Comparison of ENCODE assay signal across 8 mouse cellular contexts in the genomic region with DNA sequence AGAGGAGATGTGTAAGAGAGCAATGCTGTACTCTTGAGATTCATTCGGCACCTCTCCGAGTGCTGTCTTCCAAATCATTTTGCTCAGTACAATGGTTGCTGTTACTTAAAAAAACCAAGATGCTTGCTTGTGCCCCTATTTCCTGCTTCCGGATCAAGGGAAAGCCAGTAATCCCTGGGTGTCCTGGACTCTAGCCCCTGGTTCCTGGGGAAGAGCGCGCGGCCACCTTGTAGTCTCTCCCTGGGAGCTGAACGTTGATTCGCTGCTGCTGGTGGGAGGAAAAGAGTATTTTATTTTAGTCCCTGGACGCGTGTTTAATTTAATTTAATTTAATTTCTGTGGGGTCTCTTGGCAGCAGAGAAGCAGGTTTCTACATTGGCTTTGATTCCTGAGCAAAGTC. TPM values are rescaled to one million over a fixed set of nuclear protein-coding genes. Genes with fewer than 3 reads are reported as not detected.
A peak's percentile ranks its signal among the peaks of the same experiment; 100 is the strongest.
DNase-seq lines count a peak whose midpoint lies in the region; ATAC-seq lines count a peak whose summit lies in the region.

No protein-coding gene starts in this region.

- 0 out of 2 replicates have a peak overlapping the region, but pooled peaks have one; percentile 54 for H3K9ac ChIP-seq in heart, embryonic 15.5 days
- peak overlapping the region; percentile 47 for H3K9ac ChIP-seq in embryonic facial prominence, embryonic 14.5 days (ENCODE audit: low read depth, low read length)
- H3K9ac ChIP-seq in neural tube, embryonic 12.5 days, result no peak overlapping the region

- peak overlapping the region; percentile 77 for H3K4me2 ChIP-seq in heart, embryonic 15.5 days
- peak overlapping the region; percentile 75 for H3K4me2 ChIP-seq in embryonic facial prominence, embryonic 14.5 days (ENCODE audit: low read depth, low read length)
- H3K4me2 ChIP-seq in neural tube, embryonic 12.5 days (replicated peaks), result peak overlapping the region; percentile 65

- no peak overlapping the region for H3K27ac ChIP-seq in heart, embryonic 15.5 days
- no peak overlapping the region for H3K27ac ChIP-seq in embryonic facial prominence, embryonic 14.5 days (replicated peaks; ENCODE audit: low read depth, low read length)
- H3K27ac ChIP-seq in limb, embryonic 10.5 days, result peak overlapping the region; percentile 89
- no peak overlapping the region for H3K27ac ChIP-seq in neural tube, embryonic 12.5 days

- intact Hi-C loops in heart, postnatal 14 days (cut with DNase I), result loop anchor here (2.0 to 5.0 kb wide), 3 partner anchors 396 to 1034 kb away; a partner anchor contains a TSS

- H3K4me3 ChIP-seq in heart, embryonic 15.5 days, result peak overlapping the region; percentile 52
- peak overlapping the region; percentile 44 for H3K4me3 ChIP-seq in embryonic facial prominence, embryonic 14.5 days (ENCODE audit: low read depth, low read length)
- peak overlapping the region; percentile 64 for H3K4me3 ChIP-seq in limb, embryonic 10.5 days
- peak overlapping the region; percentile 38 for H3K4me3 ChIP-seq in neural tube, embryonic 12.5 days

- no peaks in the 10 kb centered on the region for H3K36me3 ChIP-seq in heart, embryonic 15.5 days
- H3K36me3 ChIP-seq in embryonic facial prominence, embryonic 14.5 days (ENCODE audit: control insufficient read depth, insufficient read depth, low read length), result no peaks in the 10 kb centered on the region
- no peaks in the 10 kb centered on the region for H3K36me3 ChIP-seq in limb, embryonic 10.5 days
- no peaks in the 10 kb centered on the region for H3K36me3 ChIP-seq in neural tube, embryonic 12.5 days

- 2% methylated on average over 10 of the region's 10 CpGs for WGBS in heart, embryonic 15.5 days
- 2% methylated on average over 10 of the region's 10 CpGs for WGBS in embryonic facial prominence, embryonic 14.5 days
- 5% methylated on average over 10 of the region's 10 CpGs for WGBS in limb, embryonic 10.5 days
- 1% methylated on average over 10 of the region's 10 CpGs for WGBS in neural tube, embryonic 12.5 days

- peaks cover 74% of the 10 kb centered on the region for H3K27me3 ChIP-seq in heart, embryonic 15.5 days
- H3K27me3 ChIP-seq in embryonic facial prominence, embryonic 14.5 days (replicated peaks; ENCODE audit: control insufficient read depth, insufficient read depth, low read length), result peaks cover 80% of the 10 kb centered on the region
- H3K27me3 ChIP-seq in limb, embryonic 10.5 days (ENCODE audit: low read depth, poor library complexity, severe bottlenecking), result peaks cover 62% of the 10 kb centered on the region
- H3K27me3 ChIP-seq in neural tube, embryonic 12.5 days (replicated peaks), result peaks cover 53% of the 10 kb centered on the region

- no peaks in the 10 kb centered on the region for H3K9me3 ChIP-seq in heart, embryonic 15.5 days (replicated peaks)
- no peaks in the 10 kb centered on the region for H3K9me3 ChIP-seq in embryonic facial prominence, embryonic 14.5 days (ENCODE audit: control insufficient read depth, low read length)
- no peaks in the 10 kb centered on the region for H3K9me3 ChIP-seq in limb, embryonic 10.5 days (replicated peaks)
- H3K9me3 ChIP-seq in neural tube, embryonic 12.5 days, result no peaks in the 10 kb centered on the region

- DNase-seq in heart, postnatal 14 days, result no peak
- DNase-seq in embryonic facial prominence, embryonic 14.5 days (ENCODE audit: low spot score), result no peak
- DNase-seq in limb, embryonic 10.5 days (ENCODE audit: low spot score), result no peak
- DNase-seq in cerebellum, postnatal 4 days (ENCODE audit: low spot score in 2 of 2), result no peak
- DNase-seq in layer of hippocampus, adult 8-10 months (ENCODE audit: low spot score in 2 of 2), result no peak
- DNase-seq in cerebellum, adult 9-10 months, result no peak

- H3K4me1 ChIP-seq in heart, embryonic 15.5 days (replicated peaks), result peaks cover 12% of the 10 kb centered on the region
- H3K4me1 ChIP-seq in embryonic facial prominence, embryonic 14.5 days (ENCODE audit: control insufficient read depth, insufficient read depth, low read length), result 0 out of 2 replicates have a peak, but pooled peaks cover 4% of the 10 kb centered on the region
- H3K4me1 ChIP-seq in limb, embryonic 10.5 days, result peaks cover 28% of the 10 kb centered on the region
- H3K4me1 ChIP-seq in neural tube, embryonic 12.5 days, result peaks cover 11% of the 10 kb centered on the region

- ATAC-seq in heart, embryonic 15.5 days (replicated peaks; ENCODE audit: insufficient number of reproducible peaks, insufficient read depth, low FRiP score, low read depth), result no peak
- ATAC-seq in embryonic facial prominence, embryonic 14.5 days (ENCODE audit: low read depth), result no peak
- peak; percentile 5; the same call in 1 of the 2 replicates for ATAC-seq in neural tube, embryonic 12.5 days (ENCODE audit: low FRiP score, low read depth)

RNA-seq across cellular contexts. Expression of a gene that starts 8.3 kb away (rescaled TPM):
- not detected in 2 replicates for polyA plus RNA-seq in heart, embryonic 15.5 days (2015; fragmentation: Nextera tagmentation; extraction: Ambion mirVana)
- not detected for total RNA-seq in heart, postnatal 14 days (2021)
- polyA plus RNA-seq in embryonic facial prominence, embryonic 14.5 days (2014; fragmentation: Nextera tagmentation; extraction: Ambion mirVana), result 1.9 and 3.5 TPM in 2 replicates
- 5.3 and 5.8 TPM in 2 replicates for polyA plus RNA-seq in limb, embryonic 10.5 days (2016; fragmentation: Nextera tagmentation; extraction: Ambion mirVana)
- polyA plus RNA-seq in neural tube, embryonic 12.5 days (2016; fragmentation: Nextera tagmentation; extraction: Ambion mirVana), result 6.3 and 7.4 TPM in 2 replicates
- 1 to 10 TPM; 1.2 to 1.7 (median 1.4) TPM for total RNA-seq in layer of hippocampus, adult 8-10 months (2022)
